Mouse (Mus musculus): ENCODE results near the gene Zfyve27.
A peak's percentile ranks its signal among the peaks of the same experiment; 100 is the strongest.

- TF ChIP-seq EP300 (IDR thresholded peaks at IDR 0.05) = peak; percentile 4; the same call in 1 of the 2 replicates
- peak; percentile 77 for TF ChIP-seq CTCF (IDR thresholded peaks at IDR 0.05)
Observed at GRCm38 (mm10) chr19:42144541-42145167, 19.1 kb upstream of the Zfyve27 start.
